Mouse (Mus musculus) liver, embryonic 16.5 days (tissue): ENCODE measurements around the gene Prkcb. TPM values are rescaled to one million over a fixed set of nuclear protein-coding genes. Genes with fewer than 3 reads are reported as not detected.
A peak's percentile ranks its signal among the peaks of the same experiment; 100 is the strongest.
"Not testable (repeated sequence)": the region's sequence is repeated elsewhere in the genome, so short reads cannot be mapped to it uniquely, and the experiment has no call there.

ENCODE experiments used
- ATAC-seq: fragments of 200-750 bp; cut with Nextera tagmentation; 2 replicates; pipeline ENCODE4 v1.8.0; 2017; ENCODE audit warnings: low read depth, mild to moderate bottlenecking, moderate number of reproducible peaks, moderate library complexity
- H3K27ac ChIP-seq: fragments of 300-500 bp; sonication (generic); 2 replicates; pipeline ENCODE4 v1.5.1; 2014; ENCODE audit warnings: mild to moderate bottlenecking, low read length
- H3K27me3 ChIP-seq: fragments of 300-500 bp; sonication (generic); 2 replicates; pipeline ENCODE4 v1.6.1; 2014; ENCODE audit warnings: low read depth, low read length, mixed read lengths; ENCODE audit not compliant: control insufficient read depth, insufficient read depth
- H3K36me3 ChIP-seq: fragments of 300-500 bp; sonication (generic); 2 replicates; pipeline ENCODE4 v1.6.1; 2014; ENCODE audit warnings: mild to moderate bottlenecking; ENCODE audit not compliant: control insufficient read depth, insufficient read depth
- H3K4me1 ChIP-seq: fragments of 300-500 bp; sonication (generic); 2 replicates; pipeline ENCODE4 v1.6.1; 2014; ENCODE audit warnings: low read depth, low read length, mixed read lengths; ENCODE audit not compliant: control insufficient read depth
- H3K4me2 ChIP-seq: fragments of 300-500 bp; sonication (generic); 2 replicates; pipeline ENCODE4 v1.6.1; 2014; ENCODE audit warnings: low read depth, low read length, mixed read lengths
- H3K4me3 ChIP-seq: fragments of 300-500 bp; sonication (generic); 2 replicates; pipeline ENCODE4 v1.5.1; 2014; ENCODE audit warnings: low read depth, mild to moderate bottlenecking, low read length
- H3K9ac ChIP-seq: fragments of 300-500 bp; sonication (generic); 2 replicates; pipeline ENCODE4 v1.6.1; 2014; ENCODE audit warnings: low read depth, low read length
- H3K9me3 ChIP-seq: fragments of 300-500 bp; sonication (generic); replicated peaks from 2 replicates; pipeline ENCODE4 v1.6.1; 2016; ENCODE audit warnings: low read length; ENCODE audit not compliant: control insufficient read depth
- WGBS: fragments of 180-500 bp; shearing (Covaris S2); extraction: QIAGEN DNeasy Blood & Tissue Kit; methylation state at CpG from one replicate; pipeline ENCODE4 v1.1.7; 2014; ENCODE audit not compliant: insufficient replicate concordance; 5-methylcytosine and 5-hydroxymethylcytosine counted together
- polyA plus RNA-seq: library from polyadenylated mRNA; unstranded; fragments of >200 nt; fragmentation: Nextera tagmentation; extraction: Ambion mirVana; gene quantifications from 2 replicates; pipeline ENCODE4 v1.2.1, GENCODE M21; 2015

The Prkcb gene
- polyA plus RNA-seq: 4.7 and 4.8 TPM in 2 replicates

DNA sequence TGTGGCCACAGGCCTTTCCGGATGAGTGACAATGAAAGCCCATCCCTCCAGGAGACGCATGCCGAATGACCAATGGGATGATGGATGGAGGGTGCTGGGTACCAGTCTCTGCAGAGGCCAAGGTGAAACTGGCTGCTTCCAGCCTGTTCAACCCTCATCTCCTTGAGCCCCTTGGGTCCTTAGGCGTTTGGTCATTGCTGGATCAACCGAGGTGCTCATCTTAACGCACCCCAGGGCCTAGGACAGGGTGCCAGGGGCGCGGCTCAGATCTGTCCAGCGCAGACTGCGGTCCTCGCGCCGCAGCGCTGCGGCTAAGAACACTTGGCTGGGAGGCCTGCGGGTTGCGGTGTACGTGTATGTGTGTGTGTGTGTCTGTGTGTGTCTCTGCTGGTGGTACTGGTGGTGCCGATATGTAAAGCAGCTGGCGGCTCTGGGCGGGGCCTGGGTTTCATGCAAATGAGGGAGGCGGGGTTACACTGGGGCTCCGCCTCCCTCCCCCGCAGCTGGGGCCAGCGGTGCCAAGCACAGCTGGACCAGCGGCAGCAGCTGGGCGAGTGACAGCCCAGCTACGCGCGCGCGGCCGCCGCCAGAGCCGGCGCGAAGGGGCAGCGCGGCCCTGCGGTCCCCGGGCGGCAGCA is at the start of gene Prkcb:
Gene Prkcb, plus strand, starts transcription at position 147 of the 638 bp plus-strand sequence.
- H3K27ac ChIP-seq: no peak within 1 kb of the TSS
- H3K9me3 ChIP-seq: no peaks in the 10 kb centered on the region
- H3K4me2 ChIP-seq: peak within 1 kb of the TSS; percentile 58
- peak within 1 kb of the TSS; percentile 42 for H3K9ac ChIP-seq
- WGBS: 12% methylated on average over 22 of the region's 42 CpGs
- ATAC-seq: peak; percentile 79
- peak within 1 kb of the TSS; percentile 50 for H3K4me3 ChIP-seq
- no peaks in the 10 kb centered on the region for H3K36me3 ChIP-seq
- H3K27me3 ChIP-seq: peaks cover 24% of the 10 kb centered on the region
- no peaks in the 10 kb centered on the region; the same call in none of the 2 replicates for H3K4me1 ChIP-seq

DNA sequence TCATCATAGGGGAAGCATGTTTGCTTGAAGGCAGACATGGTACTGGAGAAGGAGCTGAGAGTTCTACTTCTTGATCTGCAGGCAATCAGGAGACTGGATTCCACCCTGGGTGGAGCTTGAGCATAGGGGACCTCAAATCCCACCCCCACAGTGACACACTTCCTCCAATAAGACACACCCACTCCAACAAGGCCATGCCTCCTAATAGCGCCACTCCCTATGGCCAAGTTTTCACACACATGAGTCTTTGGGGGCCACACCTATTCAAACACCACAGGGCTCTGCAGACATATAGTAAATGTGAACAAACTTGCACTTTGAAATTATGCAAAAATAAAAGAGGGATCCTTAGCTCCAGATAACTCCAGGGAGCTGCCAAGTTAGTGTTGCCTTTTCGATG is 49.6 kb upstream of the Prkcb start:
- no peak overlapping the region for H3K27ac ChIP-seq
- ATAC-seq: no peak
- H3K27me3 ChIP-seq: no peaks in the 10 kb centered on the region
- no peak overlapping the region for H3K9ac ChIP-seq
- H3K4me2 ChIP-seq: no peak overlapping the region
- H3K4me1 ChIP-seq: no peaks in the 10 kb centered on the region; the same call in 1 of the 2 replicates
- H3K36me3 ChIP-seq: no peaks in the 10 kb centered on the region
- no peak overlapping the region for H3K4me3 ChIP-seq
- WGBS: 71% methylated on average over 2 of the region's 2 CpGs
- no peaks in the 10 kb centered on the region for H3K9me3 ChIP-seq

DNA sequence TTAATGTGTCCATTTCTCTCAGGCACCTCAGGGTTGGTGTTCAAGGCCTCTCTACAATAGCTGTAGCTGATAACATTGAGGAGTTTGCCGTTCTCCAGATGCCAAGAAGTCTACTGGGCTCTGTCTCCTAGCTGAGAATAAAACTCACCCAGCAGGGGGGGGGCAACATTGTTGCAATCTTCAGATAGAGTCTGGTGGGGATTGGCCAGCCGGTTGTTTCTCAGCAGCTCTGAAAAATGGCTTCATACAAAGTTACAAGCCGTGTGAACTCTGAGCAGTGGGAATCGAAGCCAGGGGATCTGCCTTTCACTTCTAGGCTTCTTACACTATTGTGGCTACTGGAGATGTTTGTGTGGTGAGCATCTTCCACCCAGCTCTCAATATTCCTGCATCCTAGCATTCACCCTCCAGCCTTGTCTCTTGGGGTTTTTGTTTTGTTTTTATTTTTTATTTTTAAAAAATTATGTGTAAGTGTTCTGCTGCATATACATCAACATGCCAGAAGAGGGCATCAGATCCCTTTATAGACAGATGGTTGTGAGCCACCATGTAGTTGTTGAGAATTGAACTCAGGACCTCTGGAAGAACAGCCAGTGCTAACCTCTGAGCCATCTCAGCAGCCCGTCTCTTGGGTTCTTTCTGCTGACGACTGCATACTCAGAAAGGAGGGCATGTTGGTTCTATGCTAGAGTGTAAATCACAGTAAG is 48.0 kb upstream of the Prkcb start:
- ATAC-seq: no peak
- no peaks in the 10 kb centered on the region for H3K36me3 ChIP-seq
- H3K4me2 ChIP-seq: no peak overlapping the region
- no peak overlapping the region for H3K27ac ChIP-seq
- H3K9ac ChIP-seq: no peak overlapping the region
- H3K27me3 ChIP-seq: no peaks in the 10 kb centered on the region
- 57% methylated on average over 6 of the region's 6 CpGs for WGBS
- no peak overlapping the region for H3K4me3 ChIP-seq
- no peaks in the 10 kb centered on the region for H3K4me1 ChIP-seq
- no peaks in the 10 kb centered on the region for H3K9me3 ChIP-seq

DNA sequence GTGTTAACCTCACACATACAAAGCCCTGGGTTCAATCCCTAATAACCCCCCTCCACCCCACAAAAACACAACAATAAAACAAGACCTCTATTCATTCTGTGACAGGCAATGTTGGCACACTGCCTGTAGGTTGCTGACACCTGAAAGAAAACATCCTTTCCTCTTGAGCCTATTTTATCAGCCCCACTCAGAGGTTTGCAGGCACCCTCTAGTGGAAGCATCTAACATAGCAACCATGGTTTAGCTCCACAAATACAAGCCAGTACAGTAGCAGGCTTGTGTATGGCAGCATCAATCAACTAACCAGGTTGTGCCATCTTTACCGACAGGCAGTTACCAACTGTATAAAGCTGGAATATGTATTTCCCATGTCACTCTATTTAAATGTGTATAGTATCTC is 46.3 kb upstream of the Prkcb start:
- ATAC-seq: no peak
- Histone ChIP-seq H3K9ac (no peak overlapping the region), H3K4me2 (no peak overlapping the region), H3K27me3 (no peaks in the 10 kb centered on the region), H3K36me3 (no peaks in the 10 kb centered on the region), H3K27ac (no peak overlapping the region), H3K4me1 (no peaks in the 10 kb centered on the region), H3K9me3 (no peaks in the 10 kb centered on the region), H3K4me3 (no peak overlapping the region)
- WGBS: 36% methylated on average over 1 of the region's 1 CpGs

DNA sequence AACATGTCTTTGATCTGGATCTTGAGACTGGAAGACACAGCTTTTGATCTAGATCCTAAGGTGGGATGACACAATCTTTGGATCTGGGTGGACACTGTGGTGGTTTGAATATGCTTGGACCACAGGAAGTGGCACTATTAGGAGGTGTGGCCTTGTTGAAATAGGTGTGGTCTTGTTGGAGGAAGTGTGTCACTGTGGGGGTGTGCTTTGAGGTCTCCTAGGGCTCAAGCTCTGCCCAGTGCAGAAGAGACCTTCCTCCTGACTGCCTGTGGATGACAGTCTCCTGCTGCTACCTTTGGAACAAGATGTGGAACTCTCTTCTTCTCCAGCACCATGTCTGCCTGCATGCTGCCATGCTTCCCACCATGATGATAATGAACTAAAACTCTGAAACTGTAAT is 45.8 kb upstream of the Prkcb start:
- H3K4me3 ChIP-seq, H3K27me3 ChIP-seq, H3K4me1 ChIP-seq, H3K9me3 ChIP-seq, H3K9ac ChIP-seq, H3K4me2 ChIP-seq, H3K27ac ChIP-seq, ATAC-seq, H3K36me3 ChIP-seq: not testable (repeated sequence)

DNA sequence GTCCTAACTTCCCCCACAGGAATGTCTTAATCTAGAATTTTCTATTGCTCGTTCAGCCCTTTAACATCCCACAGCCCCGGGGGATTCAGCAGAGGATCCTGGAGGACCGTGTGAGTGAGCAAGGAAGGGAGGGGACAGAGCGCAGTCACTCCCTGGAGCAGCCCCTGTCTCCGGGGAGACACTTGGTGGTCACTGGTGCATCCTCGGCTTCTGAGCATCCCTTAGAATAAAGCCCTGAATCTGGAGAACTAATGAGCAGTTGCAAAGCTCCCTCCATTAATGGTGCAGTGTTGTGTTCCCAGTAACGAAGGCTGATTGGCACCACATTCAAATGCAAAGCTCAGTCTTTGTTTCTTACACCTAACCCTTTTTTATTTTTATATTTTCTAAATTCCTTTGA is 44.4 kb upstream of the Prkcb start:
- no peaks in the 10 kb centered on the region for H3K4me1 ChIP-seq
- H3K4me3 ChIP-seq: no peak overlapping the region
- ATAC-seq: no peak
- no peak overlapping the region for H3K9ac ChIP-seq
- WGBS: 61% methylated on average over 7 of the region's 7 CpGs
- no peaks in the 10 kb centered on the region for H3K27me3 ChIP-seq
- H3K4me2 ChIP-seq: no peak overlapping the region
- H3K36me3 ChIP-seq: no peaks in the 10 kb centered on the region
- H3K27ac ChIP-seq: no peak overlapping the region
- no peaks in the 10 kb centered on the region for H3K9me3 ChIP-seq

DNA sequence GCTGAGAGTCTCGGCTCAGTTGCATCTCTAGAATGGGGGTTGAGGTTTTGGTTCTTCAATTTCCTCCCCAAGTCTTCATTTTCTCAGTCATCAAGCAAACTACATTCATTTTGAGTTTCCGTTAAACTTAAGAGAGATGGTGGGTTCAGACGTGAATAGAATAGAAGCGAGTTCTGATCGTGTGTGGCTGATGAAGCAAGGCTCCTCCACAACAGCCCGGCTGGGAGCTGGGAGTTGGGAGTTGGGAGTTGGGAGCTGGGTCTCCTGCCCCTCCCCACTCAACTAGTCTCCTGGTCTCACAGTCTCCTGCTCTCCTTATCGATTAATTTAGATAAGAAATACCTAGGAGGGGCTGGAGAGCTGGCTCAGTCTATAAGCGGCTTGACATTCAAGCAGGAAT is 44.0 kb upstream of the Prkcb start:
- Histone ChIP-seq H3K4me3 (no peak overlapping the region), H3K9me3 (no peaks in the 10 kb centered on the region), H3K4me1 (no peaks in the 10 kb centered on the region), H3K27ac (no peak overlapping the region), H3K36me3 (no peaks in the 10 kb centered on the region), H3K4me2 (no peak overlapping the region), H3K9ac (no peak overlapping the region), H3K27me3 (no peaks in the 10 kb centered on the region)
- WGBS: 63% methylated on average over 8 of the region's 8 CpGs
- no peak for ATAC-seq

DNA sequence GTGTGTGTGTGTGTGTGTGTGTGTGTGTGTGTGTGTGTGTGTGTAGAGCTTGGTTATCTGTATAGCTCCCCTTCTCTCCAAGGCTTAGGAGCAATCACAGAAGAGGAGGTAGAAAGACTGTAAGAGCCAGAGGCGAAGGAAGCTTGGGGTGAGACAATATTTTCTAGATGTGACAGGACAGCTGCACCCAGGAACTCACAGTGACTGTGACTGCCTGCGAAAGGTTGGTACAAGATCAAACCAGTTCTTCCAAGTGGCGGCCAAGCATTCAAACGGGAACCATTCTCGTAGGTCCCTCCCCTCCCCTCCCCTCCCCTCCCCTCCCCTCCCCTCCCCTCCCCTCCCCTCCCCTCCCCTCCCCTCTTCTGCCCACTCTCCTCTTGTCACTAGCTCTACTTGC is 42.6 kb upstream of the Prkcb start:
- WGBS: 53% methylated on average over 5 of the region's 5 CpGs
- Histone ChIP-seq H3K36me3 (no peaks in the 10 kb centered on the region), H3K9ac (no peak overlapping the region), H3K27me3 (no peaks in the 10 kb centered on the region), H3K27ac (no peak overlapping the region), H3K4me1 (no peaks in the 10 kb centered on the region), H3K4me3 (no peak overlapping the region), H3K4me2 (no peak overlapping the region), H3K9me3 (no peaks in the 10 kb centered on the region)
- ATAC-seq: no peak

DNA sequence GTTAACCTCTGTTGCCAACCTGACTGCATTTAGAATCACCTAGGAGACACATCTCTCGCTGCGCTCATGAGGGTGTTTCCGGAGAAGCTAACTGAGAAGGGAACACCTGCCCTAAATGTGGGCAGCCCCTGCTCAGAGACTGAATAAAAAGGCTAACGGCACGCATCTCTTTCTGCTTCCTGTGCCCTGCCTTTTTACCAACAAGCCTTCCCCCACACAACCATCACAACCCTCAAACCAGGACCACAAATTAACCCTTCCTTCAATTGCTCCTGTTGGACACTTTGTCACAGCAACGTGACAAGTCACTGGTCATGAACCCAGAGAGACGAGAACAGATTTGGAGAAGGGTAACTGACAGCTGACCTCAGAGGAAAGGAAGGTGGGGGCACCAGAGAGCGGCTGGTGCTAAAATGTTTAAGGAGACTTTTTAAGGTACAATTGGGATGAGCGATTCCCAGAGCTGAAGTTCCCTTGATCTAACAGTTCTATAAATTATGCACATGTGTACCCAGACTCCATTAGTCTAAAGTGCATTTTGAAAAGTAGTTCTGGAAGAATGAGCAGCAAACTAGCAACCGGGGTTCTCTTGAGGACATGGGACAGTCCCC is 41.2 kb upstream of the Prkcb start:
- ATAC-seq: no peak
- WGBS: 60% methylated on average over 10 of the region's 10 CpGs
- H3K4me2 ChIP-seq: no peak overlapping the region
- H3K27me3 ChIP-seq: no peaks in the 10 kb centered on the region
- H3K27ac ChIP-seq: no peak overlapping the region
- no peaks in the 10 kb centered on the region for H3K36me3 ChIP-seq
- H3K4me3 ChIP-seq: no peak overlapping the region
- no peaks in the 10 kb centered on the region for H3K9me3 ChIP-seq
- no peaks in the 10 kb centered on the region for H3K4me1 ChIP-seq
- no peak overlapping the region for H3K9ac ChIP-seq
